Mouse (Mus musculus): ENCODE data around the gene Pecr. TPM values are rescaled to one million over a fixed set of nuclear protein-coding genes. Genes with fewer than 3 reads are reported as not detected.
A peak's percentile ranks its signal among the peaks of the same experiment; 100 is the strongest.
"Not testable (repeated sequence)": the region's sequence is repeated elsewhere in the genome, so short reads cannot be mapped to it uniquely, and the experiment has no call there.

Pecr gene
- polyA plus RNA-seq, 1 experiment from 2014 or later: 8.0 TPM

DNA sequence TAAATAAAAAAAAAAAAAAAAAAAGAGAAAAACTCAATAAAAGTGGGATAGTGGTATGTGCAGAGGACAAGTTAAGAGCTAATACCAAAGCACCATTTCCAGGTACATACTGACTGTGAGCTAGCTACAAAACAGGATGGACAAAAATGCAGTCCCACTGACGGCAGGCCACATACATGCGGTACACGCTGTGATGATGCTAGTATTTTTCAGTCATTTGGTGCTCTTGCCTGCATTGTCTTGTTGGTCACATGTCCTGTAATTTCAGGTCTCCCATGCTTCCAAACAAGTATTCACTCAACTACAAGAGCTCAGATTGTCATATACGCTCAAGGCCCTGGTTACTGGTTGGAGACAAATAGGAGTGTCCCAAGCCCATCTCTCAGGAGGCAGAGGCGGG lies 56.6 kb downstream of the Pecr start:
- 92% methylated on average over 5 of the region's 5 CpGs for whole genome bisulfite sequencing
- no peak overlapping the region for H3K9ac ChIP-seq (replicated peaks)
- no peak overlapping the region for H3K27ac ChIP-seq (replicated peaks)
- no peaks in the 10 kb centered on the region for H3K9me3 ChIP-seq (replicated peaks)
- H3K4me1 ChIP-seq: no peaks in the 10 kb centered on the region
- no peaks in the 10 kb centered on the region for H3K36me3 ChIP-seq
- no peak overlapping the region for H3K4me3 ChIP-seq (replicated peaks)
- H3K4me2 ChIP-seq: no peak overlapping the region
- H3K27me3 ChIP-seq (replicated peaks): 0 out of 2 replicates have a peak, but pooled peaks cover 7% of the 10 kb centered on the region
- no peak for ATAC-seq (ENCODE audit: low FRiP score)

DNA sequence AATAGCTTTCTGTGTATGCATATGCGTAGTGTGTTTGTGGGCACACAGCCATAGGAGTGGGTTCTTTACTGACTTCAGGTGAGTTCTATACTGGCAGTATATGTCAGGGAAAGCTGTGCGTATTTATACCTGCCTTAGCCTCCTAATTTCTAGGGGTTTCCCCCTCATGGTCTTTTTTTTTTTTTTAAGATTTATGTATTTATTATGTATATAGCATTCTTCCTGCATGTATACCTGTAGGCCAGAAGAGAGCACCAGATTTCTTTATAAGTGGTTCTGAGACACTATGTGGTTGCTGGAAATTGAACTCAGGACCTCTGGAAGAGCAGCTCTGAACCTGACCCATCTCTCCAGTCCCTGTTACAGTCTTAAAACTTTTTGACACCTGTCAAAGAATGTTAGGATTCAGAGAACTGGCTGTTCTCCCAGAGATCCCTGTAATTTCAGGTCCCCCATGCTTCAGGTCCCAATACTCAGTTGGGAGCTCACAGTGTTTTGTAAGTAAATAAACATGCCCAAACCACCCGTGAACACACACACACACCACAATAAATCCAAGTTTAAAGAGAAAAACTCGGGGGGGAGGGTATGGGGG lies 57.1 kb downstream of the Pecr start:
- H3K36me3 ChIP-seq: no peaks in the 10 kb centered on the region
- no peaks in the 10 kb centered on the region for H3K4me1 ChIP-seq
- peak overlapping the region; percentile 77; the same call in 1 of the 2 replicates for H3K4me2 ChIP-seq
- H3K27me3 ChIP-seq (replicated peaks): 0 out of 2 replicates have a peak, but pooled peaks cover 7% of the 10 kb centered on the region
- no peak for ATAC-seq (ENCODE audit: low FRiP score)
- WGBS: 51% methylated on average over 4 of the region's 4 CpGs
- no peak overlapping the region for H3K9ac ChIP-seq (replicated peaks)
- peak overlapping the region; percentile 29 for H3K27ac ChIP-seq (replicated peaks)
- H3K9me3 ChIP-seq (replicated peaks): no peaks in the 10 kb centered on the region
- no peak overlapping the region for H3K4me3 ChIP-seq (replicated peaks)

- H3K9ac ChIP-seq (replicated peaks): no peak overlapping the region
- H3K4me1 ChIP-seq: no peaks in the 10 kb centered on the region
- peak overlapping the region; percentile 77 for H3K4me2 ChIP-seq
- WGBS: 1% methylated on average over 11 of the region's 18 CpGs
- no peaks in the 10 kb centered on the region for H3K9me3 ChIP-seq (replicated peaks)
- H3K27ac ChIP-seq (replicated peaks): peak overlapping the region; percentile 69
- H3K27me3 ChIP-seq (replicated peaks): 0 out of 2 replicates have a peak, but pooled peaks cover 7% of the 10 kb centered on the region
- peak overlapping the region; percentile 49 for H3K4me3 ChIP-seq (replicated peaks)
- no peaks in the 10 kb centered on the region for H3K36me3 ChIP-seq
- ATAC-seq (ENCODE audit: low FRiP score): peak; percentile 87
Observed at GRCm38 (mm10) chr1:72226172-72226886, 57.8 kb downstream of the Pecr start.

DNA sequence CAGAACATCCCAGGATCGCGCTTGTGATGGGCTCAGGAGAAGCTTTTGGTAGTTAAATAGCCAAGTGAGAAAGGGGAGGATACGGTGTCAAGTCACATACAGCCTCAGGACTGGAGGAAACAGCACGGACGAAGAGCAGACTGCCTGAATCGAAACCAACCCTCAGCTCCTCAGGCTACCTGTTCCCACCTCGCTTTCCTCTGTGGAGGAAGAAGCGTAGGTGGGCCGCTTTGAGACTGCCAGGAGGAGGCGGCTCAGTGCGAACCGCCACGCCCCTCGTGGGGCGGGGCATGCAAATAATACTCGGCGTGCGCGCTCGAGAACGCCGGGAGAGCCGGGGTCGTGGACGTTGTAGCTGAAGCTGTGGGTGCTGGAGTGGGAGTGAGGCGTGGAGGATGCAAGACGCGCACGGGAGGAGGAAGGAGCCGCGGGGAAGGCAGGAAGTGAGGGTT lies 58.4 kb downstream of the Pecr start:
- not testable (repeated sequence) for H3K27me3 ChIP-seq (replicated peaks); H3K4me1 ChIP-seq; H3K36me3 ChIP-seq; H3K9me3 ChIP-seq (replicated peaks)
- Histone ChIP-seq H3K9ac (replicated peaks) (peak overlapping the region; percentile 41), H3K4me3 (replicated peaks) (peak overlapping the region; percentile 49), H3K27ac (replicated peaks) (peak overlapping the region; percentile 69), H3K4me2 (peak overlapping the region; percentile 77)
- WGBS: 1% methylated on average over 23 of the region's 31 CpGs
- peak; percentile 93 for ATAC-seq (ENCODE audit: low FRiP score)

- H3K27ac ChIP-seq (replicated peaks): peak overlapping the region; percentile 69
- H3K9me3 ChIP-seq (replicated peaks): no peaks in the 10 kb centered on the region
- H3K27me3 ChIP-seq (replicated peaks): 0 out of 2 replicates have a peak, but pooled peaks cover 7% of the 10 kb centered on the region
- no peaks in the 10 kb centered on the region for H3K4me1 ChIP-seq
- peak overlapping the region; percentile 49 for H3K4me3 ChIP-seq (replicated peaks)
- peak overlapping the region; percentile 41 for H3K9ac ChIP-seq (replicated peaks)
- no peak for ATAC-seq (ENCODE audit: low FRiP score)
- 8% methylated on average over 13 of the region's 13 CpGs for WGBS
- peak overlapping the region; percentile 77 for H3K4me2 ChIP-seq
- H3K36me3 ChIP-seq: no peaks in the 10 kb centered on the region
Observed at GRCm38 (mm10) chr1:72225054-72225718, 58.9 kb downstream of the Pecr start.

- H3K4me1 ChIP-seq: peaks cover 3% of the 10 kb centered on the region; the same call in 1 of the 2 replicates
- 32% methylated on average over 4 of the region's 4 CpGs for WGBS
- ATAC-seq (ENCODE audit: low FRiP score): no peak
- H3K27me3 ChIP-seq (replicated peaks): 0 out of 2 replicates have a peak, but pooled peaks cover 7% of the 10 kb centered on the region
- no peak overlapping the region for H3K27ac ChIP-seq (replicated peaks)
- H3K9me3 ChIP-seq (replicated peaks): no peaks in the 10 kb centered on the region
- no peaks in the 10 kb centered on the region for H3K36me3 ChIP-seq
- no peak overlapping the region for H3K4me2 ChIP-seq
- H3K4me3 ChIP-seq (replicated peaks): no peak overlapping the region
- no peak overlapping the region for H3K9ac ChIP-seq (replicated peaks)
Observed at GRCm38 (mm10) chr1:72220008-72220407, 64.1 kb downstream of the Pecr start.

GRCm38 (mm10) chr1:72219116-72219515 lies 65.0 kb downstream of the Pecr start:
- no peaks in the 10 kb centered on the region for H3K36me3 ChIP-seq
- no peak overlapping the region for H3K27ac ChIP-seq (replicated peaks)
- 49% methylated on average over 2 of the region's 2 CpGs for WGBS
- H3K9ac ChIP-seq (replicated peaks): no peak overlapping the region
- H3K4me3 ChIP-seq (replicated peaks): no peak overlapping the region
- H3K4me2 ChIP-seq: no peak overlapping the region
- no peak for ATAC-seq (ENCODE audit: low FRiP score)
- H3K4me1 ChIP-seq: peaks cover 3% of the 10 kb centered on the region; the same call in 1 of the 2 replicates
- 0 out of 2 replicates have a peak, but pooled peaks cover 2% of the 10 kb centered on the region for H3K27me3 ChIP-seq (replicated peaks)
- no peaks in the 10 kb centered on the region for H3K9me3 ChIP-seq (replicated peaks)

GRCm38 (mm10) chr1:72218626-72219025 lies 65.5 kb downstream of the Pecr start:
- no peak overlapping the region for H3K4me2 ChIP-seq
- no peak overlapping the region for H3K27ac ChIP-seq (replicated peaks)
- 79% methylated on average over 2 of the region's 2 CpGs for WGBS
- no peaks in the 10 kb centered on the region for H3K36me3 ChIP-seq
- no peaks in the 10 kb centered on the region for H3K27me3 ChIP-seq (replicated peaks)
- peaks cover 3% of the 10 kb centered on the region; the same call in 1 of the 2 replicates for H3K4me1 ChIP-seq
- no peak overlapping the region for H3K9ac ChIP-seq (replicated peaks)
- no peak for ATAC-seq (ENCODE audit: low FRiP score)
- no peak overlapping the region for H3K4me3 ChIP-seq (replicated peaks)
- H3K9me3 ChIP-seq (replicated peaks): no peaks in the 10 kb centered on the region

DNA sequence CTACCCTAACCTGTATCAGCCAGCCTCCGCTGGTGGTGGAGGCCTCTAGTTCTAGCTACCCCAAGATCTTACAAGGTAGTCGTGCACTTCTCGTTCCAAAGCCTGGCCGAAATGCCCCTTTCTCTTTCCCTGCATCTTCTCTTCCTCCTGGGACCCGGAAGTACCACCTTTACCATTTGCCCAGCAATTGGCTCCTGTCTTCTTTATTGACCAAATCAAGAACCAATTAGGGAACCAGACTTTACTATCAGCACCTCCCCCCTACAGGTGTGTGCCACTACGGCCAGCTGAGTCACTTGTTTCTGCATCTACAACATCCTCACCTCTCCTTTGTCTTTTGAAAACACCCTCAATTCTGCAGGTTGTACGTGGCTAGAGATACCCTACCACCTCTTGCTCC lies 67.4 kb downstream of the Pecr start:
- no peak overlapping the region for H3K4me3 ChIP-seq (replicated peaks)
- no peak overlapping the region for H3K9ac ChIP-seq (replicated peaks)
- no peaks in the 10 kb centered on the region for H3K36me3 ChIP-seq
- WGBS: 83% methylated on average over 7 of the region's 7 CpGs
- H3K27me3 ChIP-seq (replicated peaks): no peaks in the 10 kb centered on the region
- ATAC-seq (ENCODE audit: low FRiP score): no peak
- H3K4me1 ChIP-seq: peaks cover 11% of the 10 kb centered on the region; the same call in 1 of the 2 replicates
- H3K4me2 ChIP-seq: no peak overlapping the region
- H3K27ac ChIP-seq (replicated peaks): no peak overlapping the region
- no peaks in the 10 kb centered on the region for H3K9me3 ChIP-seq (replicated peaks)

DNA sequence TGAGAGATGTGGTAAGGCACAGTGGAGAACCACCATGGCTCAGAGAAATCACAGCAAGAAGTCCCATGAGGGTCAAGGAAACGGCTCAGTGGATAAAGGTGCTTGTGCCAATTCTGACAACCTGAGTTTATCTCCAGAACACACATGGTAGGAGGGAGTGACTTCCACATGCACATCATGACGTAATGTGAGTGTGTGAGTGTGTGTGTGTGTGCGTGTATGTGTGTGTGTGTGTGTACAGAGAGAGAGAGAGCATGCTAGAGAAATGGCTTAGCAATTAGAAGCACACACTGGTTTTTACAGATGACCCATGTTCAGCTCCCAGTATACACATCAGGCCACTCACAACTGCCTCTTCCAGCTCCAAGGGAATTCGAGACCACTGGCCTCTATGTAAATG lies 68.9 kb downstream of the Pecr start:
- Histone ChIP-seq H3K27ac (replicated peaks) (no peak overlapping the region), H3K4me3 (replicated peaks) (no peak overlapping the region), H3K9me3 (replicated peaks) (no peaks in the 10 kb centered on the region), H3K36me3 (no peaks in the 10 kb centered on the region), H3K4me2 (no peak overlapping the region), H3K9ac (replicated peaks) (no peak overlapping the region), H3K27me3 (replicated peaks) (peaks cover 3% of the 10 kb centered on the region; the same call in 1 of the 2 replicates), H3K4me1 (peaks cover 21% of the 10 kb centered on the region)
- no peak for ATAC-seq (ENCODE audit: low FRiP score)
- WGBS: 85% methylated on average over 4 of the region's 4 CpGs

DNA sequence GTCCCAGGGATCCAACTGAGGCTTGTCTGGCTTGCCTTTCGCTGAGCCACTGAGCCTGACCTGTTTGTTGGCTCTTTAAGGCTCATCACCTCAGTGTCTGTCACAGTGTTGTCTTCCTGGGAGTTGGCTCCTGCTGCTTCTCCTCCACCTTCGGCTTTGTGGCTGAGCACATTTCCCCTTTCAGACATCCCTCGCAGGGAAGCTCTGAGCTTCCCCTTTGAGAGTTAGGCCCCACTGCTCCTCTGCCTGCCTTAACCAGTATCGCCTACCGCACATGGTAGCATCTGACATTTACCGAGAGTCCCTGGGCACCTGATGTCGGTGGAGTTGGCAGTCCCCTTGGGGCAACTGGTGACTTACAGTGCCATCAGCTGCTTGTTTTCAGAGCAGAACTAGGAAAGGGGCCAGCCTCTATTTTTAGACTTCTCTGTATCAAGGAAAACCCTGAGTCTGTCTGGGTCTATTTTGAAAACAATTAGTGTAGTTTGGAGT lies 69.6 kb downstream of the Pecr start:
- no peak for ATAC-seq (ENCODE audit: low FRiP score)
- Histone ChIP-seq H3K9ac (replicated peaks) (no peak overlapping the region), H3K9me3 (replicated peaks) (no peaks in the 10 kb centered on the region), H3K27me3 (replicated peaks) (peaks cover 3% of the 10 kb centered on the region; the same call in 1 of the 2 replicates), H3K27ac (replicated peaks) (no peak overlapping the region), H3K4me2 (no peak overlapping the region), H3K4me3 (replicated peaks) (no peak overlapping the region), H3K36me3 (no peaks in the 10 kb centered on the region), H3K4me1 (peaks cover 17% of the 10 kb centered on the region)
- WGBS: 54% methylated on average over 7 of the region's 7 CpGs

Data from neural tube, embryonic 15.5 days (tissue).